Mouse (Mus musculus): ENCODE data around the gene Ddn.

Gene Ddn

GRCm38 (mm10) chr15:98797835-98798492, 11.3 kb downstream of the Ddn start:
- DNase-seq (ENCODE audit: low spot score in 2 of 2) = no peak

- no peak for DNase-seq (ENCODE audit: low spot score in 2 of 2)
Measured at GRCm38 (mm10) chr15:98796803-98797595, 12.3 kb downstream of the Ddn start.

- DNase-seq (ENCODE audit: low spot score in 2 of 2) = no peak
Measured at GRCm38 (mm10) chr15:98793141-98793698, 16.1 kb downstream of the Ddn start.

GRCm38 (mm10) chr15:98792233-98793020, 16.9 kb downstream of the Ddn start:
- DNase-seq (ENCODE audit: low spot score in 2 of 2) = no peak

GRCm38 (mm10) chr15:98791771-98792170, 17.5 kb downstream of the Ddn start:
- DNase-seq (ENCODE audit: low spot score in 2 of 2) = no peak

GRCm38 (mm10) chr15:98791221-98791620, 18.1 kb downstream of the Ddn start:
- DNase-seq (ENCODE audit: low spot score in 2 of 2) = no peak

GRCm38 (mm10) chr15:98790761-98791160, 18.5 kb downstream of the Ddn start:
- DNase-seq (ENCODE audit: low spot score in 2 of 2) = no peak

- DNase-seq (ENCODE audit: low spot score in 2 of 2) = no peak
Measured at GRCm38 (mm10) chr15:98789661-98790535, 19.4 kb downstream of the Ddn start, which contains the start of gene Wnt1. Gene Wnt1 (plus strand): TSS chr15:98789857.

GRCm38 (mm10) chr15:98788972-98789660, 20.2 kb downstream of the Ddn start:
- DNase-seq (ENCODE audit: low spot score in 2 of 2) = no peak

- DNase-seq (ENCODE audit: low spot score in 2 of 2) = no peak
Measured at GRCm38 (mm10) chr15:98787930-98788329, 21.4 kb downstream of the Ddn start.

GRCm38 (mm10) chr15:98785744-98786143, 23.5 kb downstream of the Ddn start:
- no peak for DNase-seq (ENCODE audit: low spot score in 2 of 2)

GRCm38 (mm10) chr15:98781166-98781565, 28.1 kb downstream of the Ddn start:
- no peak for DNase-seq (ENCODE audit: low spot score in 2 of 2)

- peak in 1 of 2 experiments; percentile 74 for DNase-seq (ENCODE audit: low spot score in 2 of 2)
Measured at GRCm38 (mm10) chr15:98780573-98780972, 28.7 kb downstream of the Ddn start.

GRCm38 (mm10) chr15:98780075-98780474, 29.2 kb downstream of the Ddn start:
- DNase-seq (ENCODE audit: low spot score in 2 of 2) = no peak

- no peak for DNase-seq (ENCODE audit: low spot score in 2 of 2)
Measured at GRCm38 (mm10) chr15:98778806-98779205, 30.5 kb downstream of the Ddn start.

- DNase-seq (ENCODE audit: low spot score in 2 of 2) = no peak
Measured at GRCm38 (mm10) chr15:98778191-98778770, 31.0 kb downstream of the Ddn start.

- no peak for DNase-seq (ENCODE audit: low spot score in 2 of 2)
Measured at GRCm38 (mm10) chr15:98777762-98778161, 31.5 kb downstream of the Ddn start, which contains the start of gene Wnt10b. Gene Wnt10b (minus strand): TSS chr15:98778150.

- DNase-seq (ENCODE audit: low spot score in 2 of 2) = no peak
Measured at GRCm38 (mm10) chr15:98777005-98777616, 32.2 kb downstream of the Ddn start.

- no peak for DNase-seq (ENCODE audit: low spot score in 2 of 2)
Measured at GRCm38 (mm10) chr15:98776280-98777004, 32.8 kb downstream of the Ddn start.

Measured in urinary bladder, adult 18-20 months (tissue).